Mouse (Mus musculus): ENCODE results near the gene Nedd9. TPM values are rescaled to one million over a fixed set of nuclear protein-coding genes. Genes with fewer than 3 reads are reported as not detected.

The Nedd9 gene
- total and polyA plus RNA-seq, 2 experiments, result 2.5 to 3.3 TPM

DNA sequence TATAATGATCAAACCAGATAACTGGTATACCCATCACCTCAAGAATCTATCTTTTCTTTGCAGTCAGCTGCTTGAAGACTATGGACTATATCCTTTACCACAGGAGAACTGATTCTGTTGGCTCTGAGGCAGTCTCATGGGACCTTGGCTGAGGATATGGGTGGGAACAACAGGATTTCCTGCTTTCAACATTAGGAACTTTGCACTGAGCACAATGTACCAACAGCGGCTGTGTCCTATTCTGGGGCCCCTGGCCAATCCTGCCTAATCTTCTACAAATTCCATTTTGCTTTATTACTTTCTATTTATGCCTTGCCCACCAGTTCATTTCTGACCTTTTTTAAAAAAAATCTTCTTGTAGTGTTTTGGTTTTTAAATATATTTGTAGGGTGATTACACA lies 21.0 kb downstream of the Nedd9 start:
- DNase-seq (ENCODE audit: extremely low read depth, low read depth, low spot score), result peak; percentile 28
- H3K4me1 ChIP-seq (ENCODE audit: control insufficient read depth, insufficient read depth, low read length), result peaks cover 5% of the 10 kb centered on the region; the same call in 1 of the 2 replicates
- H3K27me3 ChIP-seq (ENCODE audit: control insufficient read depth, insufficient read depth, low read length), result no peaks in the 10 kb centered on the region
- H3K36me3 ChIP-seq (ENCODE audit: control insufficient read depth, insufficient read depth, low read length), result no peaks in the 10 kb centered on the region
- H3K27ac ChIP-seq (replicated peaks; ENCODE audit: insufficient read depth, low read depth, low read length), result no peak overlapping the region
- no peaks in the 10 kb centered on the region for H3K79me2 ChIP-seq (ENCODE audit: control insufficient read depth, insufficient read depth, low read length)
- H3K9ac ChIP-seq (ENCODE audit: low read depth, low read length), result no peak overlapping the region
- no peak for TF ChIP-seq POLR2A (IDR thresholded peaks at IDR 0.05; ENCODE audit: extremely low read depth, insufficient read depth, low read length)
- no peak for TF ChIP-seq CTCF (IDR thresholded peaks at IDR 0.05; ENCODE audit: low read depth, low read length)
- no peak overlapping the region for H3K4me3 ChIP-seq (ENCODE audit: insufficient read depth, low read depth, low read length)
- WGBS, result 61% methylated on average over 1 of the region's 1 CpGs

DNA sequence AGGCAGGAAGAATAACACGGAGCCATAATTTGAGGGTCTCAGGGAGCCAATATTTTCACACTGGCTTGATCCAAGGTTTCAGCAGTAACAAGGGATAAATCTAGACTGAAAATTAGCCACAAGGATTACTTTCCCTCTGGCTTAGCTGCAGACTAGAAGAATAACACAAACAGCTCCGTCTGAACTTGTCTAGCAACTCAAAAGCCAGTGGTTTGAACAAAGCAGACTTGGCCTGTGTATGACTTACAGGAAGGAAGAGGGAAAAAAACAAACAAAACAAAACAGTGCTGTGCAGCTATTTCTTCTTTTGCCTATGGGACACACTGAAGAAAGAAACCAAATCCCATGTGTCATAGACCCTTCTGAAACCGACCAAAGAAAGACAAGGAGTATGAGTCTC lies 25.7 kb downstream of the Nedd9 start:
- no peaks in the 10 kb centered on the region for H3K36me3 ChIP-seq (ENCODE audit: control insufficient read depth, insufficient read depth, low read length)
- H3K9ac ChIP-seq (ENCODE audit: low read depth, low read length), result no peak overlapping the region
- peaks cover 7% of the 10 kb centered on the region; the same call in 1 of the 2 replicates for H3K4me1 ChIP-seq (ENCODE audit: control insufficient read depth, insufficient read depth, low read length)
- no peaks in the 10 kb centered on the region for H3K79me2 ChIP-seq (ENCODE audit: control insufficient read depth, insufficient read depth, low read length)
- H3K4me3 ChIP-seq (ENCODE audit: insufficient read depth, low read depth, low read length), result no peak overlapping the region
- peak; percentile 25 for DNase-seq (ENCODE audit: extremely low read depth, low read depth, low spot score)
- peak overlapping the region; percentile 47; the same call in 1 of the 2 replicates for H3K27ac ChIP-seq (replicated peaks; ENCODE audit: insufficient read depth, low read depth, low read length)
- no peaks in the 10 kb centered on the region for H3K27me3 ChIP-seq (ENCODE audit: control insufficient read depth, insufficient read depth, low read length)
- WGBS, result 71% methylated on average over 3 of the region's 3 CpGs
- TF ChIP-seq POLR2A (IDR thresholded peaks at IDR 0.05; ENCODE audit: extremely low read depth, insufficient read depth, low read length) (no peak), CTCF (IDR thresholded peaks at IDR 0.05; ENCODE audit: low read depth, low read length) (no peak)

DNA sequence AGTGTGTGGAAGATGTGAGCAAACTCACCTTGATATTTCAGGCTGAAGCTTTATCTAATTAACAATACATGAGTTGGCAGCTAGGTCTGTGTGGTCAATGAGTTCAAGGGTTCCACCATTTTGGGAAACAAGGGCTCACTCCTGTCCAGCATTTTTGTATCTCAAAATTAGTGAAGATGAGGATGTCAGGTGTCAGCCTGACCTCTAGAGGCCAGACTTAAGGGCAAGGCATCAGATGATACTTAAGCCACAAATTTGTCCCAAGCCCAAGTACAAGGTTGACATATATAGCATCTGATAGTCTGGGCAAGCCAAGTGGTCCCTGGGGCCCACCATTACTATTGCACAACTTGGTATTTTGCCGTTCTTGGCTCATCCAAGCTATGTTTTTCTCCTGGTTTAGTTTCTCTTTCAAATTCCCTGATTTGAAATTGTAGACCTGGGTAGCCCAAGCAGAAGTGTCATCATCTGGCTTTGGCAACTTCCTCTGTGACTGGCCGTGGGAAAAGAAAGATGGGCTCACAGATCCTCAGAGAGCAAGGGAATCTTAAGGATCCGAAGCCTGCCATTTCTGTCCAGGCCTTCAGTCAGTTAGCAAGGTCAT lies 27.4 kb downstream of the Nedd9 start:
- Histone ChIP-seq H3K27me3 (ENCODE audit: control insufficient read depth, insufficient read depth, low read length) (no peaks in the 10 kb centered on the region), H3K36me3 (ENCODE audit: control insufficient read depth, insufficient read depth, low read length) (no peaks in the 10 kb centered on the region), H3K27ac (replicated peaks; ENCODE audit: insufficient read depth, low read depth, low read length) (no peak overlapping the region), H3K9ac (ENCODE audit: low read depth, low read length) (no peak overlapping the region), H3K4me3 (ENCODE audit: insufficient read depth, low read depth, low read length) (no peak overlapping the region), H3K79me2 (ENCODE audit: control insufficient read depth, insufficient read depth, low read length) (no peaks in the 10 kb centered on the region), H3K4me1 (ENCODE audit: control insufficient read depth, insufficient read depth, low read length) (peaks cover 7% of the 10 kb centered on the region; the same call in 1 of the 2 replicates)
- peak; percentile 49 for DNase-seq (ENCODE audit: extremely low read depth, low read depth, low spot score)
- TF ChIP-seq POLR2A (IDR thresholded peaks at IDR 0.05; ENCODE audit: extremely low read depth, insufficient read depth, low read length) (no peak), CTCF (IDR thresholded peaks at IDR 0.05; ENCODE audit: low read depth, low read length) (peak; percentile 43)
- WGBS, result 54% methylated on average over 3 of the region's 3 CpGs

DNA sequence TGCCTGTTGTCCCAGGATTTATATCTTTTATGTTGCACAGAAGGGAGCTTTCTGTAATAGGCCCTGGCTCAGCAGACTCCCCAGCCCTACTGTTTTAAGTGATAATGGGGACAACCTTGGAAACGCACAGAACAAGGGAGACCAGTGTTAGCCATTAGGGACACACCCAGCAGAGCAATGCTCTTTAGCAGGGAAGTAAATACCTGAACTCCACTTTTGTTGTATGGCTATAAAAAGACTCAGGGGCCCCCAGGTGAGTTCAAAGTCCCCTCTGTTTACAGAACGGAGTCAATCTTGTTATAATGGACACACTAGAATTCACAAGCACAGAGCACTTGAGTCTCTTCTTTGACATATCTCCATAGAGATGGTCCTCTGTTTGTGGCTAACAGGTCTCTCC lies 28.5 kb downstream of the Nedd9 start:
- no peak overlapping the region for H3K4me3 ChIP-seq (ENCODE audit: insufficient read depth, low read depth, low read length)
- peaks cover 7% of the 10 kb centered on the region; the same call in 1 of the 2 replicates for H3K4me1 ChIP-seq (ENCODE audit: control insufficient read depth, insufficient read depth, low read length)
- 80% methylated on average over 2 of the region's 2 CpGs for WGBS
- H3K36me3 ChIP-seq (ENCODE audit: control insufficient read depth, insufficient read depth, low read length), result no peaks in the 10 kb centered on the region
- no peaks in the 10 kb centered on the region for H3K79me2 ChIP-seq (ENCODE audit: control insufficient read depth, insufficient read depth, low read length)
- TF ChIP-seq CTCF (IDR thresholded peaks at IDR 0.05; ENCODE audit: low read depth, low read length), result no peak
- no peak for TF ChIP-seq POLR2A (IDR thresholded peaks at IDR 0.05; ENCODE audit: extremely low read depth, insufficient read depth, low read length)
- no peak overlapping the region for H3K9ac ChIP-seq (ENCODE audit: low read depth, low read length)
- DNase-seq (ENCODE audit: extremely low read depth, low read depth, low spot score), result no peak
- no peaks in the 10 kb centered on the region for H3K27me3 ChIP-seq (ENCODE audit: control insufficient read depth, insufficient read depth, low read length)
- no peak overlapping the region for H3K27ac ChIP-seq (replicated peaks; ENCODE audit: insufficient read depth, low read depth, low read length)

DNA sequence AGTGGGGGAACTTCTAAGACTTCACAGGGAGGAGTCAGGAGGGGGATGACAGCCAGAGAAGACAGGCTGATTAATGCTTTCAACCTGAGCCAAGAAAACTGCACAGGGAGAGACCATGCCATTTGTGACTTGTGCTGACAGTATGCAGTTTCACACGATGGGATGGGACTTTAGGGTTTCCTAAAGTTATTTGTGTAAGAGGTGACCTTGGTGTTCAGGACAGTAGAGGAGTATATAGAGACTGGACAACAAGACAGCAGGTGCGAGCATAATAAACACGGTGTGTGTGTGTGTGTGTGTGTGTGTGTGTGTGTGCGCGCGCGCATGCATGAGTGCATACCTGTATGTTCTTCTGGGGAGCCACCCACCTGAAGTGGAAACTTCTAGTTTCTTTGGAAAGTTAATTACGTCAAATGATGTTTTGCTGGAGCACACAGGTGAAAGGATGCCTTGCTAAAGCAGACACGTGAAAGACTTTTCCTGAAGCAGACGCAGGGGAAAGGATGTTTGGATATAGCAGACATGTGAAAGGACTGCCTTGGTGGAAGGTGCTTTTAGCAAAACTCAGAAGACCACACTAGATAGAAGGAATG lies 29.3 kb downstream of the Nedd9 start:
- TF ChIP-seq CTCF (IDR thresholded peaks at IDR 0.05; ENCODE audit: low read depth, low read length) (no peak), POLR2A (IDR thresholded peaks at IDR 0.05; ENCODE audit: extremely low read depth, insufficient read depth, low read length) (no peak)
- no peaks in the 10 kb centered on the region for H3K79me2 ChIP-seq (ENCODE audit: control insufficient read depth, insufficient read depth, low read length)
- H3K27me3 ChIP-seq (ENCODE audit: control insufficient read depth, insufficient read depth, low read length), result no peaks in the 10 kb centered on the region
- no peak overlapping the region for H3K9ac ChIP-seq (ENCODE audit: low read depth, low read length)
- no peak overlapping the region for H3K27ac ChIP-seq (replicated peaks; ENCODE audit: insufficient read depth, low read depth, low read length)
- no peaks in the 10 kb centered on the region for H3K36me3 ChIP-seq (ENCODE audit: control insufficient read depth, insufficient read depth, low read length)
- peaks cover 7% of the 10 kb centered on the region; the same call in 1 of the 2 replicates for H3K4me1 ChIP-seq (ENCODE audit: control insufficient read depth, insufficient read depth, low read length)
- DNase-seq (ENCODE audit: extremely low read depth, low read depth, low spot score), result no peak
- no peak overlapping the region for H3K4me3 ChIP-seq (ENCODE audit: insufficient read depth, low read depth, low read length)
- whole genome bisulfite sequencing, result 90% methylated on average over 10 of the region's 10 CpGs
